Mouse (Mus musculus) inflammation-experienced regulatory T-cells (primary cell): ENCODE data around the gene Srsf11. TPM values are rescaled to one million over a fixed set of nuclear protein-coding genes. Genes with fewer than 3 reads are reported as not detected.

Experiments used
- polyA plus RNA-seq, 2 experiments: library from polyadenylated mRNA; unstranded; fragments of 100-300 nt; shearing (Covaris generic); gene quantifications; one replicate each; pipeline ENCODE4 v1.2.1; 2017

The Srsf11 gene
- 100 to 1,000 TPM; 274 to 329 TPM for polyA plus RNA-seq

DNA sequence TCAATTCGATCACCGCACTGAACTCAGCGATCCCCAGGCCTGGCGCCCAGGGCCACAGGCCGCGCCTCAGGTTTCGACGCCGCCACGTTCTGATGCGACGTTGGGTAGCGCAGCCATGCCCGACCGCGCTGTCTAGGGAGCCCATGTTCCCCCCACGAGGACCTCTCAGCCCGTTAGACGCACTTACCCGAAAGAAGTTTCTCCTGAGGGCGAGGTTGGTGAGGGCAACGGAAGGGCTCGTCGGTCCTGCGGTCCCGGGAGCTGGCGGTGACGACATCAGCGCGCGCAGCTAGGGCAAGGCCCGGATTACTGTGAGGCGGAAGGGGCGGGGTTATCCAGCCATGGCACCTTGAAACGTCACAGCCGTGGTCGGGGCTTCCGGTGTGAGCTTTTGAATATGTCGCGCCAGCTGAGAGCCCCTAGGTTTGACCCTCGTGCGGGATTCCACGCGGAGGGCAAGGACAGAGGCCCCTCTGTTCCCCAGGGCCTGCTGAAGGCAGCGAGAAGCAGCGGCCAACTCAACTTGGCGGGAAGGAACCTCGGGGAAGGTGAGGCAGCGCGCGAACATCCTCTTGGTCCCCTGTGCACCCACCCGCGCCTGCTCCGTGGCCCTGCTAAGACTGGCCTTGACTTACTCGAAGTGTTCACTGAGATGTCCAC lies at the start of gene Srsf11, which contains the start of gene Lrrc40:
TSS of gene Srsf11 (minus strand) at position 311 of the 660 bp plus-strand sequence.
TSS of gene Lrrc40 (plus strand) at position 334 of the 660 bp plus-strand sequence.

Other genes with a start within 250 kb of the Srsf11 start
- 1 to 10 TPM in 1 of 2 experiments, under 1 TPM in 1; 0.74 to 1.7 TPM for gene Cth, start 111.6 kb downstream of the Srsf11 start, polyA plus RNA-seq
- 10 to 100 TPM; 35.5 to 44.0 TPM for gene Ankrd13c, start 89.4 kb downstream of the Srsf11 start, polyA plus RNA-seq
- 10 to 100 TPM; 14.2 to 18.7 TPM for gene Lrrc40, start within 50 bp of the Srsf11 start, polyA plus RNA-seq